Mouse (Mus musculus) brown adipose tissue, adult 24 weeks (tissue): Measurements from ENCODE around the gene Mab21l3. TPM values are rescaled to one million over a fixed set of nuclear protein-coding genes. Genes with fewer than 3 reads are reported as not detected.

Experiments
- H3K27ac ChIP-seq: fragments of 200-500 bp; replicated peaks from 2 replicates; pipeline ENCODE4 v1.5.1; 2012; ENCODE audit warnings: low read depth, mild to moderate bottlenecking, low read length
- H3K4me1 ChIP-seq: fragments of 200-500 bp; 2 replicates; pipeline ENCODE4 v1.6.1; 2012; ENCODE audit warnings: low read length, mixed read lengths; ENCODE audit not compliant: control insufficient read depth, insufficient read depth, insufficient read length
- H3K4me3 ChIP-seq: fragments of 200-500 bp; 2 replicates; pipeline ENCODE4 v1.5.1; 2012; ENCODE audit warnings: low read depth, mild to moderate bottlenecking, low read length, moderate library complexity; ENCODE audit not compliant: insufficient read depth
- polyA plus RNA-seq: library from polyadenylated mRNA; stranded (reverse); fragments of >200 nt; gene quantifications from 2 replicates; pipeline ENCODE4 v1.2.4, GENCODE M21; 2012; ENCODE audit not compliant: missing spikeins, insufficient read depth, insufficient read length

Gene Mab21l3
- polyA plus RNA-seq, 1 experiment = not detected

- peaks cover 6% of the 10 kb centered on the region for H3K4me1 ChIP-seq
- H3K27ac ChIP-seq = no peak overlapping the region
- no peak overlapping the region for H3K4me3 ChIP-seq
These were observed 48.7 kb downstream of the Mab21l3 start for GRCm38 (mm10) chr3:101799852-101800595.

GRCm38 (mm10) chr3:101797830-101798709, 50.7 kb downstream of the Mab21l3 start:
- Histone ChIP-seq H3K4me1 (peaks cover 6% of the 10 kb centered on the region), H3K4me3 (no peak overlapping the region), H3K27ac (no peak overlapping the region)

DNA sequence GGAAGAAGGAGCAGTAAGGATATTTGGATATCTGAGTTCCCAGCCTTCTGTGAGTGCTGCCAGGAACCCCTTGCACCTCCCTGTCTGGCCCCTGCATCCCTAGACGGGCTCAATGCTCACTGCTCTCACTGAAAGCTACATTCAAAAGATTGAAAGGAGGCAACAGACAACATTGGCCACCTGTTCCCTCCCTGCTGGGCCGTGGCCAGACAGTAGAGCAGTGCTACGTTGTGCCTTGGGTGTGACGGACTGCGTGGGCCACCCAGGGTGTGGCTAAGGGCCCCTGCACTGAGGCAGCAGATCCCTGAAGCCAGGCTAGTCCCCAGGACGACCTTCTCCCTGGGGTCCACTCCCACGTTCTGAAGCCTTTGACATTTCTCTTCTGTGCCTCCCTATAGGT, 52.5 kb downstream of the Mab21l3 start:
- Histone ChIP-seq H3K27ac (no peak overlapping the region), H3K4me3 (no peak overlapping the region), H3K4me1 (peaks cover 6% of the 10 kb centered on the region)

DNA sequence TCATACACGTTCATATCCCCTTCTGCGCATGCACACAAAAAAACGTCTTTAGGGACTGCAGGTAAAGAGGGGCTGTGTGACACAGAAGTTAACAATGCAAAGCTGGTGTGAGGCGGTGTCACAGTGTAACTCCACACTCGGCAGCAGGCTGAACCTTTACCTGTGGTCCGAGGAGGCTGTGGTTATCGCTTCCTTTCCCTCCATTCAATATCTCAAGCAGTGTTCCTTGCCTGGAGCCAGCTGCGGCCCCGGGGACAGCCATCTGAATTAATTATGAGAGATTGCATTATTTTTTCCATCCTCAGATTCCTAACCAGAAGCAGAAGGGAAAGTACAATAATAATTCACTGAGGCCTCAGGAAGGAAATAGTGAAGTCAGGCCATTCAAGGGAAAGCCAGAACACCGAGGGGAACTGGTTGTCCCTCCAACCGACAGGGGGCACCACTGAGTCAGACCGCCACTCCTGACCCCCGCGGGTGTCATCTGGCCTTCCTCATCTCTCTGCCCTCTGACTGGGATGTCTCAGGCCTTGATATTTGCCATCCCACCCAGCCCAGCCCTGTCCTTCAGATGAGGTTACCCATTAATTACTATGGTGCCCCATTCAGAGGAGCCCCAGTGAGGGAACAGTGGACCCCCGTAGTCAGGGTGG, 53.2 kb downstream of the Mab21l3 start:
- no peak overlapping the region for H3K4me3 ChIP-seq
- H3K27ac ChIP-seq = no peak overlapping the region

DNA sequence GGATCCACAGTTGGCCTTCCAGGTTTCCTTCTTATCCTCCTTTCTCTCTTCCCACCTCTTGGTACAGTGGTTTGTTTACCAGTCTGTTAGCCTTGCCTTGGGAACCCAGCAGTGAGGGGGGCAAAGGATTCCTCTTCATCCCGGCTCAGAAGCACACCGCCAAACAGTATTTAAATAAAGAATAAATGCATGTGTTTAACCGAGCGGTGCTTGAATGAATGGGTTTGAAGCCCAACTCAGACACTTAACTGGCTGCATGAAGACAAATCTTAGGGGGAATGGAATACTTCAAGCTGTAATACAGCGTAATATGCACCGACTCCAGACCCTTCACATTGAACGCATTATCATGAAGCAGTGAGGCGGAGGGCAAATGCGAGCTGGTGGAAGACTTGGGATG, 54.1 kb downstream of the Mab21l3 start:
- no peak overlapping the region for H3K4me3 ChIP-seq
- peaks cover under 1% of the 10 kb centered on the region; the same call in 1 of the 2 replicates for H3K4me1 ChIP-seq
- H3K27ac ChIP-seq = no peak overlapping the region

More for the DNA sequence above, 53.2 kb downstream of the Mab21l3 start:
- H3K4me1 ChIP-seq = peaks cover 6% of the 10 kb centered on the region

- H3K4me1 ChIP-seq = no peaks in the 10 kb centered on the region
- no peak overlapping the region for H3K4me3 ChIP-seq
- H3K27ac ChIP-seq = no peak overlapping the region
These were observed 54.7 kb downstream of the Mab21l3 start for GRCm38 (mm10) chr3:101794026-101794425.

DNA sequence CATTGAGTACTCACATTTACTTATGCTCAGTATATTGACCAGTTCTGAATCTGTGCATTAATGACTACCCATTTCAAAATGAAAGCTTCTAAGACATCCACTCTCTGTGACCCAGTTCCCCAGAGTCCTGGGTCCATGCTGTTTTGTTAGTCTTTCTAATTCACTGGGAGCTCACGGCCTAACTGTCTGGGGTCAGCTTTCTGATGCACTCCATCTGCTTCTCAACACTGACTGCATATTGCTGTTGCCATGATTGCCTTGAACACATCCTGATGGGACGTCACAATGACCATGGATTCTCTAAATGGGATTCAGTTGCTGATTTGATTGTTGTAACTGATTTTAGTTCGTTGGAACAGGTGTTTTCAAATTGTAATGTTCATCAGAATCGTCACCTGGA, 56.6 kb downstream of the Mab21l3 start:
- Histone ChIP-seq H3K4me3 (no peak overlapping the region), H3K4me1 (no peaks in the 10 kb centered on the region), H3K27ac (no peak overlapping the region)

DNA sequence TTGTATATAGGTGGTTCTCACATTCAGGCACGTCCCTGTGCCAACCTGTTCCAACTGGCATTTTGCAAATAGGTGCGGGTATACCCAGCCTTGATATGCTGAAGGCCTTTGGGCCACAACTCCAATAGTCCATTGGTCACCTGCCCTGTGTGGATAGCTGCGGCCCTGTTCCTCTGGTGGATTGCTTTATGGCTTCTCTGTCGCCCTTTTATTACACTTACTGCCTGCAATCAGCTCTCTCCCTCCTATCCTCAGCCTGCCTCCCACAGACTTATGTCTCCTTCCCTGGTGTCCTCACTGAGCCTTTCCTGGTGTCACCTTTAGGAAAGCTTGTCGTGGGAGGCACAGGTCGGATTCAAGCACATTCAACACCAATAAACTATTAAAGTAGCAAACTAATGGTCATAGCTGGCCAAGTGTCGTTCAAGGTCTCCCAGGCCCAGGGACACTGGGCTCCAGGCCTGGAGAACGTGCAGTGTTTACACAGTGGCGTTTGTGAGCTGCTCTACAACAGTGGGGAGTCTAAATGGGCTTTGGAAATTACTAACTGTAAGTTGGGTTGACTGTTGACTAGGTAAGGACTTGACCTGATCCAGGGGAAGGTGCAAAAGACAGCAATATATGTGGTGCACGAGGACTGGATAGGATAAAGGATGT, 63.9 kb downstream of the Mab21l3 start:
- H3K4me3 ChIP-seq = no peak overlapping the region
- no peak overlapping the region for H3K27ac ChIP-seq
- no peaks in the 10 kb centered on the region for H3K4me1 ChIP-seq

- Histone ChIP-seq H3K27ac (no peak overlapping the region), H3K4me3 (no peak overlapping the region), H3K4me1 (no peaks in the 10 kb centered on the region)
These were observed 65.0 kb downstream of the Mab21l3 start for GRCm38 (mm10) chr3:101783793-101784192.

GRCm38 (mm10) chr3:101780874-101781483, 67.8 kb downstream of the Mab21l3 start:
- Histone ChIP-seq H3K27ac (no peak overlapping the region), H3K4me1 (no peaks in the 10 kb centered on the region), H3K4me3 (no peak overlapping the region)

- peak overlapping the region; percentile 32 for H3K4me3 ChIP-seq
- peak overlapping the region; percentile 65 for H3K27ac ChIP-seq
- no peaks in the 10 kb centered on the region for H3K4me1 ChIP-seq
These were observed 69.7 kb downstream of the Mab21l3 start for GRCm38 (mm10) chr3:101778896-101779665.

DNA sequence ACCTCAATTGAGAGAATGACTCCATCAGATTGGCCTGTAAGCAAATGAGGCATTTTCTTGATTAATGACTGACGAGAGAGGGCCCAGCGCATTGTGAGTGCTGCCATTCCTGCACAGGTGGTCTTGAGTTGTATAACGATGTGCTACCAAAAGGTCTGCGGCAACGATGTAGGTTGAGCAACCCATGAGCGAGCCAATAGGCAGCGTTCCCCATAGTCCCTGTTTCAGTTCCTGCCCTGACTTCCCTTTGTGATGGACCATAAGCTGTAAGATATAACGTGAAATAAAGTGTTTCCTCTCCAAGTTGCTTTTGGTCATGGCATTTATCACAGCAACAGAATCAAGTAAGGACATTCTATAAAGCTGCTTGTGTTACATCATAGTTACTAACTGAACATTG, 73.0 kb downstream of the Mab21l3 start:
- Histone ChIP-seq H3K4me1 (no peaks in the 10 kb centered on the region), H3K4me3 (no peak overlapping the region), H3K27ac (no peak overlapping the region)

DNA sequence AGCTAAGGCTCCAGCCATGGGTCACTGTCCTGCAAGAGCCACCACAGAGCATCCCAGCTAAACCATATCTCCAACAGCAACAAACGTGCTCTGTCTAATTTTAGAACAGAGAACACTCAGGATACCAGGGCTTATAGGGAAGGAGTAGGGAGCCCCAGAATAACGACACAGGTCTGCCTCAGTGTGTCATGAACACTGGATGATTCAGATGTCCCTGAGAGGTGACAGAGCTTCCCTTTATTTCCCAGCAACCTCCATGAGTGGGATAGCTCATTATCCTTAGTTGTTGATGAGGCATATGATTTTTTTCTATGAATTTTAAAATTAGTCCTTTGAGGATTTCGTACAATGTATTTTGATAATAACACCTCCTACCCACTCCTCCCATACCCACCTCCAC, 78.2 kb downstream of the Mab21l3 start:
- H3K4me3 ChIP-seq = no peak overlapping the region
- no peak overlapping the region for H3K27ac ChIP-seq
- no peaks in the 10 kb centered on the region for H3K4me1 ChIP-seq

DNA sequence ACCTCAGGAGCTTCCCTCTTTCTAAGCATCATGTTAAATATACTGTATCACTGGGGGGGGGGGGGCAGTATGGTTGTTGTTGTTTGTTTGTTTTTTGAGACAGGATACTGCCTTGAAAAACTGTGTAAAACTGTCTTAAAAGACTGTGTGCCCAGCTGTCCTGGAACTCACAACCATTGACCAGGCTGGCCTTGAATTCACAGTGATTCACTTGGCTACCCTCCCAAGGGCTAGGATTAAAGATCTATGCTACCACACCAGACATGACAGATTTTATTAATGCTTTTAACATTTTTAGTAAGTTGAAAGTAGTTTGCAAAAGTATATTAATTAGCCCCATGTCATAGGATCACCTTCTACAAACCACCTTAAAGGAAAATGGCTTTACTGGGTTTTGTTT, 85.2 kb downstream of the Mab21l3 start:
- no peak overlapping the region for H3K4me3 ChIP-seq
- H3K27ac ChIP-seq = no peak overlapping the region

More for the DNA sequence above, 85.2 kb downstream of the Mab21l3 start:
- no peaks in the 10 kb centered on the region for H3K4me1 ChIP-seq
